Mouse (Mus musculus) adrenal gland, postnatal 25 days (tissue): ENCODE data around the gene Pwp2. TPM values are rescaled to one million over a fixed set of nuclear protein-coding genes. Genes with fewer than 3 reads are reported as not detected.

Source experiments
- DNase-seq: peaks from one replicate; pipeline ENCODE4 v3.0.0; 2021; ENCODE audit warnings: mixed read lengths
- total RNA-seq: library from RNA; stranded (reverse); gene quantifications from 2 replicates; pipeline ENCODE4 v1.2.3, GENCODE M21; 2021

Pwp2 gene
- total RNA-seq, 1 experiment from 2014 or later = 17.9 TPM

DNA sequence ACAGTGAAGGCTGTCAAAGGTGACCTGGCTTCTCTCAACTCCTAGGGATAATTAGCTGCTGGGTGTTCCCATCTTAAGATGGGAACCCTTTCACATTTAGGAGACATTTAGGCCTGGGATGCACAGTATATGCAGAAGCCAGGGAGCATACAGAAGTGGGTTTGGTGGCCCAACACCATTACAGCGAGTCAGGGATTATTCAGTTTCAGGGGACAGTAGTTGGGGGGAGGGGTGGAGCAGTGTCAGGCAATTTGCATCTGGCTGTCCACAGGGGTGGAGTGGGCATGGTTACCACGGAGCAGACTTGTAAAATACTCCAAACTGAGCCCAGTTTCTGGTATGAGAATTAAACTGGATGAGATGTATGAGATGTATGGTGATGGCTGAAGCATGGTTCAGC lies 14.5 kb downstream of the Pwp2 start:
- no peak for DNase-seq

DNA sequence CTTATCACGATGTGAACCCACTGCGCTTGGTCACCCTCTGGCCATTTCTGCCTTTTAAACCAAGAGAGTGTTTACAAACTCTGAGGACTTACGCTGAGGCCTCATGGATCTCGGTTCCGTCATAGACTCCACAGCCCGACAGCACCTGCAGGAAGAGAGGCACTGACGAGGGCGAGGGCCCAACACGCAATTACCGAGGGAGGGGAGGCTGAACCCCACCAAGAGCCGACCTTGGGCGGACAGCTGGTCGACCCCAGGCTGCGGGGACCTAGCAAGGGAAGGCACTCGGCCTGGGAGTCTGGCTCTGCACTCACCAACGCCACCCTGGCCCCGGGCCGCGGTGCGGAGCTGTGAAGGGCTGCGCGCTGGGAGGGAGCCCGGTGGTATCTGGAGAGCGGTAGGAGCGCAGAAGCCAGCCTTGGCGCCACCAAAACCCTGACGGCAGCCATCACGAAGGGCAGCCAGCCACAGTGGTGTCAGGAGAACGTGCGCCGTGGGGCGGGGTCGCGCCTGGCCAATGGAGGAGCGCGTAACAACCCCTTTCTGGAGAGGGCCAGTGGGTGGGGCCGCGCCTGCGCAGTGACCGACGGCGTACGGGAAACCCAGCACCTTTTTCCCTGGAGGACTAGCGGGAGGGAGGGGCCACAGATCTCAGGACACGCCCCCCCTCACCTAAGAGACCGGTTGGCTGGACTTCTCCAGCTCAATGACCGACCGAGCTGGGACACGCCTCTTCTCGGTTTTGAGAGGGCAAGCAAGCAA lies 15.5 kb downstream of the Pwp2 start, which contains the start of gene D10Jhu81e:
TSS of gene D10Jhu81e (minus strand) at position 502 of the 762 bp plus-strand sequence.
- peak; percentile 100 for DNase-seq

DNA sequence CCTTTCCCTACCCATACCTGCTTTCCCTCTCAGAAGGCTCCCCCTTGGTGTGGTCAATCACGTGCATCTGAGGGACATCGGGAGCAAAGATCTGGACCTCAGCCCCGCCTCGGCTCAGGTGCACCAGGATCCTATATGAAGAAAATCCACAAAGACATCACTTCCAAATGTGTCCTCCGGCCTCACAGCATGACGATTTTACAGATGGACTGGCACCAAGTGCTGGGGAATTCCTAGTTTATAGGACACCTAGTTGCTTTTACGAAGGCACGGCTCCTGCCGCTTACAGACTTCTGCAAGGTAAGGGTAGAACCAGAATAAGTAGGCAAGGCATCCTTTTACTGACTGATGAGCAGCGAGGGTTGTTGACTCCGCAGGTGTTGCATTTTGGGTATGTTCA lies 16.2 kb downstream of the Pwp2 start:
- DNase-seq = no peak

DNA sequence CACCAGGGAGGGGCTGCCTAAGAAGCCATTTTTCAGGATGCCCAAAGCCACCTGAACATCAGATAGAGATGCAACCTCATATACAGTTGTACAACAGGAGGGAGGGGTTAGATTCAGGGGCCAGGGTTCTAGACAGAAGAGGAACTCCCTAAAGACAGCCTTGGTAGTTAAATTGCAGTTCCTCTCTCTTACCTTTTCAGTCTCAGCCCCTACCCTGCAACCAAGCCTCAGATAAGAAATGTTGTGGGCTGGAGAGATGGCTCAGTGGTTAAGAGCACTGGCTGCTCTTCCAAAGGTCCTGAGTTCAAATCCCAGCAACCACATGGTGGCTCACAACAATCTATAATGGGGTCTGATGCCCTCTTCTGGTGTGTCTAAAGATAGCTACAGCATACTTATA lies 17.2 kb downstream of the Pwp2 start:
- DNase-seq = no peak

DNA sequence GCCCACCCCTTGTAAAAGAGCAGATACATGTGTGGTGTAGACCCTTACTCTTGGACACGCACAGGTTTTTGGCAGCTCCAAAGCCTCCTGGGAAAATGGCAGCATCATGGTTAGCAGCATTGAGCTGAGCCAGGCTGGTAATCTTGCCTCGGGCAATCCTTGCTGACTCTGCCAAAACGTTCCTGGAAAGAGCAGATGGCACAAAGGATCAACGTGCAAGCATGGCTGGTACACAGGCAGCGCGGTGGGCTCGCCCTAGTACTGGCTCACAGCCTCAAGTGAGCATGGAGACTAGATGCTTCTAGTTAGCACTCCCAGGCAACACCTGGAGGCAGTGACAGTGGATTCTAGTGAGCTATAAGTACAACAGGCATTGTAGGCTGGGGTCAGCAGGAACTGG lies 17.6 kb downstream of the Pwp2 start:
- DNase-seq = no peak

DNA sequence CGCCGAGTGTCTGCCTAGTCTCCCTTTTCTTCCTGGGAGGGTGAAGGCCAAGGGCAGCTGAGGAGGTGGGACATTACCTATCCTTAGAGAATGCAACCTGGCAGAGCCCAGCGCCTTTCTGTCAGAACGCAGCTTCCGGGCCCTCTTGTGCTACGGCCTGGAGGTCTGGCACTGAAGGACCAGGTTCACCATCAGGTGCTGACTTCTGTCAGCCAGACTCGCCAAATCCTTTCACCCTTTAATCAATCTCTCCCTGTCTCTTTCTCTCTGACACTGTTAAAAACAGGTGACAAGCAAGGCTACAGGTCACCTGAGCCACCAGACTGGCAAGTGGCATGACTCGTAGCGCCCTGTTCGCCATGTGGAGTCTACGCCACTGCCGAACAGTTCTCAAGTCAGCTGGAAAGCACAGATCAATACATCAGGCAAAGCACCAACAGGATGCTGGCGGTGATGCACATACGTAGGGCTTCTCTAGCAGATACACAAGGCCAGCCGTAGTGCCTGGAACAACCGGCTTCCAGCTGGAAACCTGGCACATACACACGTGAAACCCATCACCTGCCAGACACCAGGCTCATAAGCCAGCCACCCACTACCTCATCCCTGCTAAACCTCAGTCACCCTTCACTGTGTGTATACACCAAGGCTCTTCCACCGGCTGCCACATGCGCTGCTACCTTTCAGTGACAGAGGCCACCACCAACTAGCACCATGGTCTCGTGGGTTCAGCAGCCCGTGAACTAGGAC lies 19.5 kb downstream of the Pwp2 start:
- no peak for DNase-seq

DNA sequence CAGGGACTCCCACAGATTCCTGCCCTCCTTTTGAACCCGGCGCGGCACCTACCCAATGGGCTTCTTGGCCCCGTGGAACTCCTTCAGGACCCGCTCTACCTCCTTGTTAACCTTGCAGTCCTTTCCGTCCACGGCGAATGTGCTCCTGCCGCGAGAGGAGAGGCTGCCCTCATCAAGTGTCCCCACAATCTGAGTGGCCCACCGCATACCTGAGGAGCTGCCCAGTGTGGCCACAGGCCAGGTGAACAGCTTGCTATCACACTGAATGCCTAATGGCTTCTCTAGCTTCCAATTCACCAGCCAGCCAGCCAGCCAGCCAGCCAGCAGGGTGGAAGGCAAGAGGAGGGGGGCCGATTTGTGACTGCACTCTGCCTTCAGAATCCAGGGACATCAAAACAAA lies 20.2 kb downstream of the Pwp2 start:
- no peak for DNase-seq

DNA sequence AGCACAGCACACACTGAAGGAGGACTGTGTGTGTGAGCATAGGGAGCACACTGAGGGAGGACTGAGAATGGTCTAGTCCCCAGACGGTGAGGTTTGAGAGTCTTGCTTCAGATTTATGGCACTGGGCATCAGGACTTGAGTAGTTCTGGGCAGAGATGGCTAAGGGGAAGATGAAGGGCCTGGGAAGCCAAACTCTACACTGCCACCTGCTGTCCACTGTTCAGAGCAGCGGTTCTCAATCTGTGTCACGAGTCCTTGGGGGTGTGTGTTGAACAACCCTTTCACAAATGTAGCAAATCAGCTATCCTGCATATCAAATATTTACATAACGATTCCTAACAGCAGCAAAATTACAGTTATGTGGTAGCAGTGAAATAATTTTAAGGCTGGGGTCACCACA lies 21.0 kb downstream of the Pwp2 start:
- peak; percentile 62 for DNase-seq

DNA sequence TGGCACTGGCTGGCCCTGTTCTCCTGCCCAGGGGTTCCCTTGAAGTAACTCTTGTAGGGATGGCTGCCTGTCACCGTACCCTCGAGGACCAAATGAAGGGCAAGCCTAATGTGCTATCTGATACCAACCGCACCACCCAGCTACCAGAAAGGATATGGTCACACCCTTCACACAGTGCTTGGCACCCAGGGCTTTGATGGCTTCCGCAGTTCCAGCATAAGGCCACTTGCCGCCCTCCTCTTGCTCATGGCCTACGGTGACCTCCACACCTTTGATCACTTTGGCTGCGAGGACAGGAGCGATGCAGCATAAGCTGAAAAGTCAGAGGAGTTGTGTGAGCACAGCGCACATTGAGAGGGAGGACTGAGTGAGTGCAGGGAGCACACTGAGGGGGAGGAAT lies 21.7 kb downstream of the Pwp2 start:
- DNase-seq = no peak

DNA sequence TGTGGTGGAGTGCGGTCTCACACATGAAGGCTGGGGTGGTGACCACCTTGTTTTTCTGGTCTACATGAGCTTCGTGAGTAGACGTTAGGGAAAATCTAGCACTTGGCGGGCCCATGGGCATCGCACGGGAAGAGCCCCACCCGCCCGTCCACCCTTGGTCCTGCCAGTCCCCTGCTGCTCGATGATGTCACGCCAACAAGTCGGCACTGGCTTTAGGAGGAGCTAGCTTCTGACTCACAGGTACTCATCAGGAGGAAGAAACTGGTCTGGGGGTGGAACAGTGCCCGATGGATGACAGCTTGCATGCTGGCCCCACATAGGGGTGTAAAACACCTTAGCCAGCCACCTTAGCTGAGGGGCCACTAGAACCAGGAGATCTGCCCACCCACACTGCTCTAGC lies 22.3 kb downstream of the Pwp2 start:
- no peak for DNase-seq

DNA sequence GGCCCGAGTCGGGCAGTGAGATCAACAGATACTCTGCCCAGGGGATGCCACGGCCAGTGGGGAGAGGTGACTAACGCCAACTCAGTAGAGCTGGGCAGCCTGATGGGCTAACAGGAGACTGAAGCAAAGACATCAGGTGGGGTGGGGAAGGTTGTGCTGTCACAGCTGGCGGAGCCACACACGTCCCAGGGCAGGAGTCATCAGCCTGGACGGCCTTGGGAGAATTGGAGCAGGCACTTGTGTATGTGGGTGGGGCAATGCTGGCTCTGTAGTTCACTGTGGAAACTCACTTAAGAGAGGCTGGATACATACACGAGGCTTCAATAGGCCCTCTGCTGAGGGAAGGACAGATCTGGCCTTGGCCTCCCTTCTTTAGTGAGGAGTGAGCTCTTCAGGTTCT lies 23.9 kb downstream of the Pwp2 start:
- peak; percentile 42 for DNase-seq

DNA sequence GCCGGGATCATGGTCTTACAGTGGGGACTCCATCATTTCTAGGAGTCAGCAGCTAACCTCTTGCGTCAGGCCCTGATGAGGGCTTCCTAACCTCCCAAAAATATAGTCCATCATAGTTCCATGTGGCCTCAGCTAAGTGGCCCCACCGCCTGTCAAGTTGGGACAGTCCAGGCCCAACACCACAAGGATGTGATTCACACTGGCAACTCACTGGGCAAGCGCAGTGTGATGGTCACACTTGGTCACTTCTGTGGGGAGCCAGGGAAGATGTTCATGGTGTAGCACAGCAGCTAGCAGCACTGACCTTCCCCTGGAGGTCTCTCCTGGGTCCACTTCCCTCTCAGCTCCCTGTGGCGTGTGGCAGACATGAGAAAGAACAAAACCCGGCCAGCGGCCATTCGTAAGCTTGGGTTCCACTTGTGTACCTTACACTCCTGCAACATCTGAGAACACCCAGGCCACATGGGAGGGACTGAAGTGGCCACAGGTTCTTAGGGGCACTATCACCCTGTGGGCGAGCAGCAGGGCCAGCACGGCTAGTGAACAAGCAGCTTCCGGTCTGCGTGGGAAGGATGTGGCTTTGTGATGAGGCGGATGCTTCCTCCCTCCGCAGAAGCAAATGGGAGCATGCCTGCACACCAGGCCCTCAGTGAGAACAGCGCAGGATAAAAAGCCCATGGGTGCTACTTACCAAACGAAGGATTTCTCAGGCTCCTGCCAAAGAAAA lies 24.4 kb downstream of the Pwp2 start:
- DNase-seq = no peak

DNA sequence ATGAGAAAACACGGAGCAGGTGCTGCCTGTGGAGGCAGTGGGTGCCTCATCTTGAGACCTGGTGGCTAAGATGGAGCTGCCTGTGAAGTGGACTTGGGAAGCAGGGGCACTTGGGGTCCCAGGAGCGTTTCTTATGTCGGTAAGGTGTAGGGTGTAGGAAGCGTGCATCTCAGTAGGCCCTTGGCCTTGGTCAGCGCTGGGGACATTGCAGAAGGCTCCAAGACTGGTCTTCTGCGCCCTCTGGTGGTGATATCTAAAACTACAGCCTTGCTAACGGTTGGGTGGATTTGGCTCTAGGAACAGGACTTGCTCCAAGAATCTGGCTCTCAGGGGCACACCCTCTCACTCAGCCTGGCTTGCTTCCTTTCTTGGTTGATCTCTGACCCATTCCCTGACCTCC lies 25.0 kb downstream of the Pwp2 start:
- peak; percentile 76 for DNase-seq

DNA sequence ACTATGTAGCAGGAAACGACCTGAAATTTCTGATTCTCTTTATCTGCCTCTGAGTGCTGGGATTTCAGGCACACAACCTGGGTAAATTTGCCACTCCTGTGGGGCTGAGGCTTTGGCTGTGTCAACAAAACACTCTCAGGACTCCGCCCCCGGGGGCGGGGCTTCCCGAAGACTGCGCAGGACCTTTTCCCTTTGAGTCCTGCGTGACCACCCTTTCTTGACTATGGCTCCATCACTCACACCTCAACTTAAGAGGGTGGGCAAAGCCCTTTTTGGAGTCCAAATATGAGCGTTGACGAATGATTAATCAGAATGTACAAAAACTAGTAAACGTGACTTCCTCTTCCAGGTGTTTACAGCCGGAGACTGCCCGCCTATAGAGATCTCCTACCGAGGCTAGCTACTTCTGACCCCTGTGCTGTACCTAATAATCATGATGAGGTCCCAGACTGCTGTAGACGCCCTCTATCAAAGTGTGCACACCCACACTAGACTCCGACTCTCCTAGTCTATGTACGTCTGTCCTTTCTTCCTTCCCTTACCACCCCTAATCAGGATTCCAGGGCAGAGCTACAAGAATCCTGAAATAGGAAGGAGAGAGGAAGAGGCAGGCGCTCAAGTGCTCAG lies 25.6 kb downstream of the Pwp2 start:
- DNase-seq = peak; percentile 74

DNA sequence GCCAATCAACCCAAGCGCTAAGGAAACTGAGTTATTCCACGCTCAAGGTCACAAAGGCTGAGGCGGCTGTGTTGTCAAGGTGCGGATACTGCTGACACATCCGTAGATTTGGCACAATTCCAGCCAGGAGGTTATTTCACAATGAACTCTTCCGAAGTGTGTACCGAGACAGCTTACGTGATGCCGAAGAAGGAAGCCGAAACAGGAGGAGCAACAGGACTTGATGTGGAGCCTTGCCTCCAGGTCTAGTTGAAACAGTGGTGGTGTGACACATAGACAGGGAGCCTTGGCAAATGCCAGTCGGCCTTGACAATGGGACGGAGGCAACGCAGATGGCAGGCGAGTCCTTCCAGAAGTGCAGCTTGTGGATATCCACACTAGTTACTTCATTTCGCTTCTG lies 26.9 kb downstream of the Pwp2 start:
- peak; percentile 40 for DNase-seq

DNA sequence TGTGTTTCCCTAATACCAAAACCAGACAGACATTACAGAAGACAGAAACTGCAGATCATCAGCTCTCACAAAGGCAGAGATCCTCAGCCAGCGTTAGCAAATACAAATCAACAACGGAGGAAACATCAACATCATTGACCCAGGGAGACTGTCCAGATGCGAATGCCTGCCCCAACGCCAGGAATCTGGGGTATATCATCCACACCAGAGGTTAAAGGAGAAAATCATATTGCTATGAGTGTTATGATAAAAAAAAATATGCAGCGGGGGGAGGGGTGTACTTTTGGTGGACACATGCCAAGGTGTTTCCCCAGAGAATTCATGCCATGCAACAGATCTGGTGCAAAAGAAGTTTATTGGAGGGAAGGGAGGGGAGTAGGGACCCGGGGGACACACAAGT lies 28.0 kb downstream of the Pwp2 start:
- no peak for DNase-seq

DNA sequence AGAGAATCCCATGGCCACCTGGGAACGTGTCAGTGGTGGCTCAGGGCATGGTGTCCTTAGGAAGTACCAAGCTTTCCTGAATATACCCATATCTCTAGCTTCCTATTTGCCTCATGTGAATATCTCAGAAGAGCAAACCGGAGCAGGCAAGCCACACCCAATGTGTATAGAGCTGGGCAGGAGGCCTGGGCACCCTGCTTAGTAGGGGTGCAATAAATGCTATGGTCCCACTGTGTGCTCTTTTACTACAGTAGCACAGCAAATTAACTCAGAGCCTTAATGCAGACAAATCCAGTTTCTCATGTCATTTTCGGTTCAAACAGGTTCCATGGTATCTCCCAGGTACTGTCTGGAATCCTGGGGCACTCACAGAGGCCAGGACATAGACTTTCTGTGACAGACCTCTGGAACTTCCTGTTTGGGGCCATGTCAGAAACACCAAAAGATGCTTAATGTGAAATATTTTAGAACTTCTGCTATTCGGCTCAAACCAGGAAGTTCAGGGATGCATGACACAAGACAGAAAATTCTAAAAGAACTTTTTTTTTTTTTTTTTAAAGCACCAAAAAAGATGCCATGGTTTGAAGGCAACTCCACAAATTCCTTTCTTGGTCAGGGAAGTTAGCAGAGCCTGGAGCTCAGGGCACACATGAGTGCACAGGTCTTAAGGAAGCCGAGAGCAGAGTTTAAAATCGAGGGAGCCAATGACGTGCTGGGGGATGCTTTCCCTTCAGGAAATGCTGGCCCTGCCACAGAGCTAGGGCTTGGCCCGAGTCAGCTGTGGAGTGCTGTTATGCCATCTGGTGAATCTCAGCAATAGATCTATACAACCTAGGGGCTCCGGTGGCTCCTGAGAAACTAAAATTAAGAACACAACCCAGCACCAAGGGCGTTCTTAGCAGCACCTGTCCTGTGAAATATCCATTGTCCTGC lies 35.8 kb downstream of the Pwp2 start:
- DNase-seq = no peak

DNA sequence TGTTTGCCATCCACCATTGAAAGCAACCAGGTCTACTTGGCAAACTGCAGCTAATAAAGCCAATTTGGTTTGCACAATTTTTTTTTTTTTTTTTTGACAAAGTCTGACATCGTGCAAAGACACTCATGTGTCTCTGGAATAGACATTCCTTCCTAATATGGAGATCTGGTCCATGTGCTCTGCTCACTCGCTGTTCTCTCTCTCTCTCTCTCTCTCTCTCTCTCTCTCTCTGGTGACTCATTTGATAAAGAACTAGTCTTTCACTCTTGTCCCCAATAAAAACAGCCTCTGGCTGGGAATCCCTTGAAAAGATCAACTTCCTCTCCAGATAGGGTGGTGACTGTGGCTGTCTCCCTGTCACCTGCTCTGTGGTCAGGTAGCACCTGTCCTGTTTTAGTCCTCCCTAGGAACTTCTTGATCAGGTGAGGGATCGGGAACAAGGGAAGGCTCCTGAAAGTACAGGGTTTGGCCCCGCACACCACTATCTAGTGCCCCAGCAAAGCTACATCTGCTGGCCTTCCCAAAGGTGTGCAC lies 37.0 kb downstream of the Pwp2 start:
- no peak for DNase-seq

DNA sequence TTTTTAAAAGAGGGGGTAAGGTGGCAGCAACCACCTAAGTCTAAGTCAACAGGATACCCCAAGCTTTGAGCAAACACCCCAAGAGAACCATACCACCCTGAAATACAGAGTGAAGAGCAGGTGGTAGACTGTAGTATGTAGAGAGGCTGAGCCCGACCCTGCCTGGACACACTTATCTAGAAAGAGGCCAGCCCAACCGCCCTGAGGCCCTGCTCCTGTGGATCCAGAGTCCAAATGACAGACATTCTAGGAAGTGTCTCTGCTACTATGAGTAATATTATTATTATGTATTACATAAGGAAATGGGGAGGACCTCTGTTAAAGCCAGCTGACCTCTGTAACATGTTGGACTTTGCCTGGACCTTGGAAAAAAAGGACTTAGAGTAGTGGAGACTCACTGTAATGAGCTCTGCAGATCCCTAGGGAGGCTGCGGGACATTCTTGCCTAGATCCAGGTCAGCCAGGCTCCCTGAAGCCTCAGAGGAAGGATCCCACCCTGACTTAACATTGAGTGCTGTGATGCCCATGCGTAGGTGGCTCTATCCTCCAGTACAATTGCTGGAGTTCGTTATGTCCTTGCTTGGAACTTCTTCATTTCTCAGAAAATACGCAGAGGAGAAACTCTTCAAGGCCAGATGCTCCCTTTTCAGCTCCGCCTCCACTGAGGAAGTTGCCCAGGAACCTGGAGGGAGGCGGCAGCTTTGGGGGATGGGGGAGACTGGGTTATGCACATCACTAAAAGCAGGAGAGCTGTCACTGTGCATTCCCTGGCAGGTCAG lies 41.0 kb downstream of the Pwp2 start:
- no peak for DNase-seq

DNA sequence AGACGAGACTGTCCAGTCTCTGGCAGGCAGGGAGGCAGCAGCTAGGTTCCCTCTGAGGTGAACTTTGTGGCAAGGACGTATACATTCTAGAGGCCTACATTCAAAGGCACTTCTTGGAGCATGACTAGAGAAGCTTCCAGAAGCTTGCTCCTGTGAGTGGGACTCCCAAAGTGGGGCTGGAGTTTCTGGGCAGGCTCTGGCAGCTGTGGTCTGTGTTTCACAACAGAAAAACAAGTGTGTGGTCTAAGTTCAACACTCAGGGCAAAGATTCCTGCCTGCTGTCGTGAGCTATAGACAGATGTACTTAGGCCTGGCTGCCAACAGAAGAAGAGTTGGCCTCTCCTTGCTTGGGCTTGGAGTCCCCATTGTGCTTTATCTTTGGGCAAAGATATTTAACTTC lies 44.1 kb downstream of the Pwp2 start:
- DNase-seq = no peak

DNA sequence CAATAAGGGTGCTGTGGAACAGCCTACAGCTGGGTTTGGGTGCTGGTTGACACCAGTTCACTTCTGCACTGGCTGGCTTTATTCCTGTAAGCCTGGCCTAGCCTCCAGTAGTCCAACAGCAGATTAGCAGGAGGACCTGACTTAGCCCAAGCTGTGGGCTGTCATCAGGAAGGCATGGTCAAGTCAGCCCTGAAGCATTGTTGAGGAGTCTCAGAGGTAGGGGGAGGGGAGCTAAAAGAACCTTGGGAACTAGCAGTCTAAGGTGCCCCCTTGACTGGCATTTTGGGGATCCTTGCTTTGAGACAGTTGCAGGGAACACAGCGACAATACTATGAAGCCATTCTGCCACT lies 44.7 kb downstream of the Pwp2 start:
- no peak for DNase-seq
